Mouse (Mus musculus) NIH3T3 (cell line): ENCODE results near the gene Pdcd11.
"Not testable (repeated sequence)": the region's sequence is repeated elsewhere in the genome, so short reads cannot be mapped to it uniquely, and the experiment has no call there.

Experiments used
- DNase-seq: peaks from one replicate; pipeline ENCODE4 v3.0.0-alpha.2; 2012; ENCODE audit warnings: low read depth

The Pdcd11 gene

GRCm38 (mm10) chr19:47128164-47128563 lies 37.6 kb downstream of the Pdcd11 start:
- DNase-seq = no peak

GRCm38 (mm10) chr19:47128835-47129234 lies 38.3 kb downstream of the Pdcd11 start:
- no peak for DNase-seq

GRCm38 (mm10) chr19:47130551-47131125 lies 40.1 kb downstream of the Pdcd11 start:
- no peak for DNase-seq

- DNase-seq = no peak
Measured at GRCm38 (mm10) chr19:47133161-47133560, 42.6 kb downstream of the Pdcd11 start.

- DNase-seq = no peak
Measured at GRCm38 (mm10) chr19:47135568-47135967, 45.0 kb downstream of the Pdcd11 start.

- no peak for DNase-seq
Measured at GRCm38 (mm10) chr19:47136170-47136569, 45.6 kb downstream of the Pdcd11 start.

- peak; percentile 72 for DNase-seq
Measured at GRCm38 (mm10) chr19:47137051-47137581, 46.5 kb downstream of the Pdcd11 start.

- DNase-seq = peak; percentile 65
Measured at GRCm38 (mm10) chr19:47137771-47138421, 47.3 kb downstream of the Pdcd11 start, which contains the start of gene Calhm2. Calhm2 (minus strand) TSS chr19:47138294.

- DNase-seq = not testable (repeated sequence)
Measured at GRCm38 (mm10) chr19:47139611-47140010, 49.0 kb downstream of the Pdcd11 start.

- DNase-seq = peak; percentile 67
Measured at GRCm38 (mm10) chr19:47142438-47142837, 51.9 kb downstream of the Pdcd11 start.

GRCm38 (mm10) chr19:47144154-47144553 lies 53.6 kb downstream of the Pdcd11 start, which contains the start of gene Calhm1:
Calhm1 (minus strand) TSS chr19:47144254.
- DNase-seq = no peak

- no peak for DNase-seq
Measured at GRCm38 (mm10) chr19:47148267-47148847, 57.8 kb downstream of the Pdcd11 start.

GRCm38 (mm10) chr19:47149854-47150253 lies 59.3 kb downstream of the Pdcd11 start:
- DNase-seq = no peak

- DNase-seq = no peak
Measured at GRCm38 (mm10) chr19:47151332-47152061, 60.9 kb downstream of the Pdcd11 start.

GRCm38 (mm10) chr19:47152062-47152369 lies 61.4 kb downstream of the Pdcd11 start:
- DNase-seq = no peak

- DNase-seq = no peak
Measured at GRCm38 (mm10) chr19:47153767-47154166, 63.2 kb downstream of the Pdcd11 start.

GRCm38 (mm10) chr19:47157664-47158063 lies 67.1 kb downstream of the Pdcd11 start, which contains the start of gene Calhm3:
Calhm3 (minus strand) TSS chr19:47157764.
- no peak for DNase-seq

GRCm38 (mm10) chr19:47161669-47162068 lies 71.1 kb downstream of the Pdcd11 start:
- DNase-seq = no peak

GRCm38 (mm10) chr19:47163176-47163744 lies 72.7 kb downstream of the Pdcd11 start:
- DNase-seq = no peak

GRCm38 (mm10) chr19:47166758-47167157 lies 76.2 kb downstream of the Pdcd11 start:
- no peak for DNase-seq

GRCm38 (mm10) chr19:47167617-47168214 lies 77.1 kb downstream of the Pdcd11 start:
- DNase-seq = no peak

- peak; percentile 83 for DNase-seq
Measured at GRCm38 (mm10) chr19:47168223-47168622, 77.7 kb downstream of the Pdcd11 start.
